Mouse (Mus musculus) heart, embryonic 16.5 days (tissue): ENCODE results near the gene Myo1d. TPM values are rescaled to one million over a fixed set of nuclear protein-coding genes. Genes with fewer than 3 reads are reported as not detected.

Experiments used
- ATAC-seq: fragments of 200-750 bp; cut with Nextera tagmentation; replicated peaks from 2 replicates; pipeline ENCODE4 v1.8.0; 2017; ENCODE audit warnings: moderate number of reproducible peaks; ENCODE audit not compliant: insufficient read depth, low FRiP score; ENCODE audit errors: extremely low read depth
- H3K27ac ChIP-seq: fragments of 300-500 bp; sonication (generic); 2 replicates; pipeline ENCODE4 v1.5.1; 2014; ENCODE audit warnings: mild to moderate bottlenecking, low read length, control low read depth, moderate library complexity
- H3K27me3 ChIP-seq: fragments of 300-500 bp; sonication (generic); 2 replicates; pipeline ENCODE4 v1.6.1; 2014; ENCODE audit warnings: low read length, mixed read lengths; ENCODE audit not compliant: control insufficient read depth, insufficient read depth
- H3K36me3 ChIP-seq: fragments of 300-500 bp; sonication (generic); 2 replicates; pipeline ENCODE4 v1.6.1; 2014; ENCODE audit not compliant: control insufficient read depth, insufficient read depth
- H3K4me1 ChIP-seq: fragments of 300-500 bp; sonication (generic); 2 replicates; pipeline ENCODE4 v1.6.1; 2014; ENCODE audit warnings: low read length, mixed read lengths; ENCODE audit not compliant: control insufficient read depth, insufficient read depth
- H3K4me2 ChIP-seq: fragments of 300-500 bp; sonication (generic); 2 replicates; pipeline ENCODE4 v1.6.1; 2014; ENCODE audit warnings: low read depth, mild to moderate bottlenecking, control low read depth, low read length
- H3K4me3 ChIP-seq: fragments of 300-500 bp; sonication (generic); 2 replicates; pipeline ENCODE4 v1.5.1; 2014; ENCODE audit warnings: mild to moderate bottlenecking, control low read depth, low read length
- H3K9ac ChIP-seq: fragments of 300-500 bp; sonication (generic); 2 replicates; pipeline ENCODE4 v1.6.1; 2014; ENCODE audit warnings: low read length, control low read depth
- H3K9me3 ChIP-seq: fragments of 300-500 bp; sonication (generic); replicated peaks from 2 replicates; pipeline ENCODE4 v1.6.1; 2016; ENCODE audit warnings: low read length; ENCODE audit not compliant: control insufficient read depth
- WGBS: fragments of 180-500 bp; shearing (Covaris S2); extraction: QIAGEN DNeasy Blood & Tissue Kit; methylation state at CpG from one replicate; pipeline ENCODE4 v1.1.7; 2014; 5-methylcytosine and 5-hydroxymethylcytosine counted together
- polyA plus RNA-seq: library from polyadenylated mRNA; unstranded; fragments of >200 nt; fragmentation: Nextera tagmentation; extraction: Ambion mirVana; gene quantifications from 2 replicates; pipeline ENCODE4 v1.2.1, GENCODE M21; 2015

The Myo1d gene
- polyA plus RNA-seq, 1 experiment from 2014 or later: 7.5 TPM

DNA sequence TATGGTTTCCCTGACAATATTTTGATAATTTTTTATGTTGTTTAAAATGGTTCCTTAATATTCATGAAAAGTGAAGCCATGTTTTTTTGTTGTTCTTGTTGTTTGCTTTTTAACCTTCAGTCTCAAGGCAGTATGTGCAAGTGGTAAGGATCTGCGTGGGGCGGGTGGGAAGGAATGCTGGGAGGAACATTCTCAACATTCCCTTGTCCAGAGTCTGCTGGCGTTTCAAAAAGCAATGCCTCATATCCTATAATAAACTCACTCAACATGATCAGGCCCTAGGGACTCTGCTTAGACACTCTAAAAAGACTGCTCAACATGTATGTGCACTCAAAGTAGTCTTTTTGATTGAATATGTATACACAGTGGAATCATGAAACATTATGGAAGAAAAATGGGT, 97.1 kb downstream of the Myo1d start:
- Histone ChIP-seq H3K4me1 (peaks cover 9% of the 10 kb centered on the region), H3K36me3 (no peaks in the 10 kb centered on the region), H3K27ac (peak overlapping the region; percentile 55; the same call in 1 of the 2 replicates), H3K27me3 (no peaks in the 10 kb centered on the region), H3K9ac (no peak overlapping the region), H3K4me3 (no peak overlapping the region), H3K9me3 (no peaks in the 10 kb centered on the region), H3K4me2 (no peak overlapping the region)
- peak; percentile 63 for ATAC-seq
- 17% methylated on average over 3 of the region's 3 CpGs for WGBS

DNA sequence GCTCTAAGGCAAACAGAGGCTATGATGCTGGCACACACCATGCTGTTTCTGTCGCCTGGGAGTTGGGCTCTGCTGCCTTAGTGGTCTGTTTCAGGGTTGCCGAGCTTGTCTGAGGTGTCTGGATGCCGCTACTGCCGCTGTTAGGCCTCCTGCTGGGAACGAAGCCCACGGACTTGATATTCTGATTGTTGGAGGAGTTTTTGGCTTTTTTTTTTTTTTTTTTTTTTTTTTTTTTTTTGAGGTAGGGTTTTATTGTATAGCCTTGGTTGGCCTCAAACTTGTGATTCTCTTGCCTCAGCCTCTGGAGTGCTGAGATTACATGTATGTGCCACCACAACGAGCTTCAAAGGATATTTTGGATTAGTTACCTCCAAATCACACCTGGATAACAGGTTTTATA, 106.8 kb downstream of the Myo1d start:
- 52% methylated on average over 7 of the region's 7 CpGs for WGBS
- no peaks in the 10 kb centered on the region for H3K27me3 ChIP-seq
- no peaks in the 10 kb centered on the region for H3K9me3 ChIP-seq
- H3K36me3 ChIP-seq: no peaks in the 10 kb centered on the region
- ATAC-seq: no peak
- no peak overlapping the region for H3K4me3 ChIP-seq
- H3K27ac ChIP-seq: no peak overlapping the region
- H3K4me2 ChIP-seq: no peak overlapping the region
- no peaks in the 10 kb centered on the region for H3K4me1 ChIP-seq
- no peak overlapping the region for H3K9ac ChIP-seq

DNA sequence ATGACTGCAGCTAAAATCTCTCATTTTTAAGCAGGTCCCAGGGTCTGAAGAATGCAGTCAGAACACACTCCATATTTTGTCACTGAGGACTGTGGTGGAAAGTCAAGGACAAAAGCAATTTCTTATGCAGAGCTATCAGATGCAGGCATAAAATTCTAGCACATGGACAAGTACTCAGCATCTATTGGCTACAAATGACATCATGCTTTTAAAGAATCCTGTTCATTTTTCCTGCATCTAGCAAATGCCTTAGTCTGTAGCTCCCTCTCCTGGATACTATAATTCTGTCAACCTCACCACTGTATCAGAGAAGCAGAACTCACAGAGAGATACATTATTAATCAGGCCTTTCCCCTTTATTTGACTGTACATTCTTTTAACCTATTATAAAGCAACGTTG, 109.4 kb downstream of the Myo1d start:
- no peak overlapping the region for H3K9ac ChIP-seq
- WGBS: 26% methylated on average over 1 of the region's 1 CpGs
- H3K27me3 ChIP-seq: no peaks in the 10 kb centered on the region
- no peak overlapping the region for H3K4me3 ChIP-seq
- H3K4me2 ChIP-seq: no peak overlapping the region
- no peaks in the 10 kb centered on the region for H3K9me3 ChIP-seq
- peak; percentile 60; the same call in 1 of the 2 replicates for ATAC-seq
- H3K36me3 ChIP-seq: no peaks in the 10 kb centered on the region
- no peak overlapping the region for H3K27ac ChIP-seq
- no peaks in the 10 kb centered on the region for H3K4me1 ChIP-seq

DNA sequence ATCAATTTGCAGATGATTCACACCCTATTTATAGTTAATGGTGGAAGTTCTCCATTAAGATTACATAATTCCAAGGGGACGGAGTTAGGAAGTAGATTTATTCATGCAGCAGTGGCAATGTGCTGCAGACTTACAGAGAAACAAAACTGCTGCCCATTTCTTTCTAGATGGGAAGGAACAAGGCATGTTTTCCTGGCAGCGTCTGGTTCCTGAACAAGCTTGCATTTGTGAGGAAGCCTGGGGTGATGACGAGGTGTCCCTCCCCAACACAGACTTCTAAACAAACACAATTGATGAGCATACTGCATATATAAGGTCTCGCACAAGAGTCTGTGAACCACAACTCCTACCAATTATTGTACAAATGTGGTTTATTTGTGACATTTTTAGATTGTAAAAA, 109.9 kb downstream of the Myo1d start:
- ATAC-seq: no peak
- Histone ChIP-seq H3K36me3 (no peaks in the 10 kb centered on the region), H3K27me3 (no peaks in the 10 kb centered on the region), H3K4me3 (no peak overlapping the region), H3K27ac (no peak overlapping the region), H3K4me1 (no peaks in the 10 kb centered on the region), H3K4me2 (no peak overlapping the region), H3K9me3 (no peaks in the 10 kb centered on the region), H3K9ac (no peak overlapping the region)
- 62% methylated on average over 4 of the region's 4 CpGs for WGBS

DNA sequence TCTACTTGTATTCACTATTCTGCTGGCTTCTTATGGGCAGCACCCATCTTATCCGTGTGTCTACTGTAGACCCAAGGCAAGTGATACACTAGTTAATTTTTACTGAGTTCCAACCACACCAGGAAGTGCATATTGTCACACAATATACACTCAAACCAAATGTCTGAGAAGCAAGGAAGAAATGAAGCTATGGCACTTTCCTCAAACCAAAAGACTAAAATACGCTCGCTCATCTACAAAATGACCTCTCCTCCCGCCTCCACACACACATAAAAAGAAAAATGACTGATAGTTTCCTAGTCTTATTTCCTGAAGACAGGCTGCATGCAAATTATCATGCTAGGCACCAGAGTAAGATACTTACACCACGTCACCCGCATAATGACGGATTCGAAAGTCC, 113.6 kb downstream of the Myo1d start:
- Histone ChIP-seq H3K36me3 (no peaks in the 10 kb centered on the region), H3K9ac (no peak overlapping the region), H3K27me3 (no peaks in the 10 kb centered on the region), H3K27ac (no peak overlapping the region), H3K4me1 (no peaks in the 10 kb centered on the region), H3K9me3 (no peaks in the 10 kb centered on the region), H3K4me3 (no peak overlapping the region), H3K4me2 (no peak overlapping the region)
- ATAC-seq: no peak
- 88% methylated on average over 8 of the region's 8 CpGs for WGBS

DNA sequence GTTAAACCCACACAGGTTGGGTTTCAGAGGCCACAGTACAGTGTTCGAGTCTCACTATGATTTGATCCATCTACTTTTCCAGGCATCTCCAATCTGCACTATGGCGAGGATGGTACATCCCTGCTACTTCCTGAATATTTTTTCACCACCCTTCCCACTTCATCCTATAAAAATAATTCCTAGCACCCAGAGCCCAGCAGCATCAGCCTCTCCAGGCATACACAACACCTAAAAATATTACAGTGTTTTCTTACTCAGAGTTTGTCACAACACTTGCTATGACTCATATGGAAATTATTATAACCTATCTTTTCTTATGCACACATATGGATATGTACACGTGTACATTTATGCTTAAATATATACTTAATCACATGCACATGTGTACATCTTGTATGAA, 115.6 kb downstream of the Myo1d start:
- no peak for ATAC-seq
- 77% methylated on average over 3 of the region's 3 CpGs for WGBS

DNA sequence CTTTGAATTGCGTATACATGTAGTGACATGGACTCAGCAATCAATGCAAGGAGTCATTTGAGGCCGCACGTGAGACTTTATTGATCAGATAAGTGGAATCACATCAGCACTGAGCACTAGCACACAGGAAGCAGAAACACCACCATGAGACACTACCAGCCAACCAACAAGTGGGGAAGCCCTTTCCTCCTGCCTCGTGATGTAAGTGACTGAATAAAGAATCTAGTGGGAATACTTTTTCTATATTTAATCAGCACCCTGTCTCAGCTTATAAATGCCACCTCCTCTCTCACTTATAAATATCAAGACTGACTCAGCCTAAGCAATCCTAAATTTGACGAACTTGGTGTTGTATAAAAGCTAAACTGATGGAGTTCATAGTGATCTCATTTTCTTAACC, 134.7 kb downstream of the Myo1d start:
- no peak for ATAC-seq
- Histone ChIP-seq H3K36me3 (no peaks in the 10 kb centered on the region), H3K4me2 (no peak overlapping the region), H3K9ac (no peak overlapping the region), H3K4me3 (no peak overlapping the region), H3K4me1 (no peaks in the 10 kb centered on the region), H3K27me3 (no peaks in the 10 kb centered on the region), H3K27ac (no peak overlapping the region), H3K9me3 (no peaks in the 10 kb centered on the region)
- WGBS: 81% methylated on average over 5 of the region's 5 CpGs

More for the DNA sequence above, 115.6 kb downstream of the Myo1d start:
- Histone ChIP-seq H3K4me1 (no peaks in the 10 kb centered on the region), H3K4me3 (no peak overlapping the region), H3K36me3 (no peaks in the 10 kb centered on the region), H3K9ac (no peak overlapping the region), H3K27ac (no peak overlapping the region), H3K4me2 (no peak overlapping the region), H3K27me3 (no peaks in the 10 kb centered on the region), H3K9me3 (no peaks in the 10 kb centered on the region)

DNA sequence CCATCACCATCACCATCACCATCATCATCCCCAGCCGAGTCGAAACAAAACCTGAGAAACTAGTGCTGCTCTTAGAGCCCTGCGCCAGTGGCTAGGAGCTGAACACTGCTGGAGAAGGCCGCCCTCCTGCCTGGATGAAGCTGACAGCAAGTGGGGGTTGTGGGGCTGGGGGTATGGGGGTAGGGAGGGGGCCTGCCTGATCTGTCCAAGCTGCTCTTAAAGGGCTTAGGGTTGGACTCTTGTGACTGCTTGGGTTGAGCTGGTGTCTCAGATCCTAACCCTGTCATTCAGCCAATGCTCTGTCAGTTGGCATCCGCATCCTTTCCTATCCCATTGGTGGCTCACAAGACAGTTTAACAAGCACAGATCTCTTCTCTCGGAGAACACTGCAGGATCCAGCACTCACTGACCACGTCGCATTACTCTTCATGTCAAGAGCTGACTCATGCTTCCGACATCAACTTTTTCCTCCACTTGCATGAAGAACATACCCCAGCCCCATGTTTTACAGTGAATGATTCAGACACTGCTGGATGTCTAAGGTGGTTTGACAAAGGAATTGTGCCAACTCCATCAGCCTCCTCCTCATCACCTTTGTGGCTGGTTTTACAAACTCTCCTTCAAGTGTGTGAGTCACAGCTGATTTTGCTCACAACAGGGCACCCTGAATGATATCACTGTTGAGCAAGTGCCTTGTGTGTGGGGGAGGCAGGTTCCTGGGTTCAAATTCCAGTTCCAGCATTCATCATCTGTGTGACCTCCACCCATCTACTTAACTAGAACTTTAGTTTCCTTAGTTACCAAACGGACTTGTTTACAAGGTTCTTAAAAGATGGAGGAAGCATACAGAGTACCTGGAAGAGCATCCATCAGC, 150.6 kb downstream of the Myo1d start:
- H3K36me3 ChIP-seq: no peaks in the 10 kb centered on the region
- no peak overlapping the region for H3K4me2 ChIP-seq
- ATAC-seq: no peak
- H3K4me3 ChIP-seq: no peak overlapping the region
- H3K27ac ChIP-seq: no peak overlapping the region
- H3K4me1 ChIP-seq: no peaks in the 10 kb centered on the region
- H3K27me3 ChIP-seq: no peaks in the 10 kb centered on the region
- no peak overlapping the region for H3K9ac ChIP-seq
- WGBS: 75% methylated on average over 10 of the region's 10 CpGs
- H3K9me3 ChIP-seq: no peaks in the 10 kb centered on the region

DNA sequence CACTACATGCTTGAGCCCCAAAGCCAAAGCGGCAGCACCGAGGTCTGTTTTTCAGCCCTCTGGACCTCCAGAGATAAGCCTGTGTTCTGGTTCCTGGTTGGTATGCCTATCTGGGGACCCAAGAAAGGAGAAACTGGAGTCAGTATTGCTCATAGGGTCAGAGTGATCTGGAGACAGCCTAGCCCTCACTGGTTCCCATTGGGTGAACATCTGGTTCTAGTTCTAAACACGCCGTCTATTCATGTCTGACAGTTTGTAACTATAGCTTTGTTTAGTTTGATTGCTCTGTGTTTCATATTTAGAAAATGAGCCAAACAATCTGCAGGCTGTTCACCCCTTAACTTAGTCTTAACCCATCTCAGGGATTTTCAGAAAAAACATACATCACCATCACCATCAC, 151.2 kb downstream of the Myo1d start:
- Histone ChIP-seq H3K9me3 (no peaks in the 10 kb centered on the region), H3K9ac (no peak overlapping the region), H3K27me3 (no peaks in the 10 kb centered on the region), H3K4me2 (no peak overlapping the region), H3K4me3 (no peak overlapping the region), H3K36me3 (no peaks in the 10 kb centered on the region), H3K27ac (no peak overlapping the region), H3K4me1 (no peaks in the 10 kb centered on the region)
- WGBS: 75% methylated on average over 4 of the region's 4 CpGs
- no peak for ATAC-seq
